Mouse (Mus musculus) cerebellum, adult 2 months (tissue): ENCODE data around the gene Glrx5.

Experiments
- CTCF ChIP-seq: fragments of 200-500 bp; IDR thresholded peaks from 2 replicates; pipeline ENCODE4 v1.5.1; 2011; ENCODE audit warnings: low read depth, mild to moderate bottlenecking, control low read depth, low read length, moderate library complexity, borderline replicate concordance; ENCODE audit not compliant: insufficient read depth
- POLR2A ChIP-seq: fragments of 200-500 bp; IDR thresholded peaks from 2 replicates; pipeline ENCODE4 v1.6.1; 2011; ENCODE audit warnings: low read length, control low read depth, borderline replicate concordance; ENCODE audit not compliant: insufficient read depth

GRCm38 (mm10) chr12:104992123-104992741 lies 40.3 kb upstream of the Glrx5 start:
- TF ChIP-seq CTCF, result no peak
- no peak for TF ChIP-seq POLR2A
